Mouse (Mus musculus) frontal cortex, postnatal 36 days (tissue): ENCODE measurements at regions not wholly inside any gene's neighbourhood (a gene's known extent, or its start where the extent isn't known, plus 50 kb on each side); places are given as distances from the start of the nearest gene placed in this dataset.
"Not testable (repeated sequence)": the region's sequence is repeated elsewhere in the genome, so short reads cannot be mapped to it uniquely, and the experiment has no call there.

Experiments
- DNase-seq, 2 experiments: peaks; one replicate each; pipeline ENCODE4 v3.0.0; 2022; ENCODE audit warnings: low spot score in 2 of 2

- not testable (repeated sequence) for DNase-seq
Observed at GRCm38 (mm10) chr4:55279351-55279750, 70.5 kb upstream of the Rad23b start.

GRCm38 (mm10) chr4:55280706-55281105, 69.1 kb upstream of the Rad23b start:
- DNase-seq: no peak

- DNase-seq: no peak
Observed at GRCm38 (mm10) chr4:55281486-55282096, 68.3 kb upstream of the Rad23b start.

GRCm38 (mm10) chr4:55282474-55282873, 67.4 kb upstream of the Rad23b start:
- no peak for DNase-seq

GRCm38 (mm10) chr4:55284722-55285225, 65.1 kb upstream of the Rad23b start:
- DNase-seq: peak in 1 of 2 experiments; percentile 23

GRCm38 (mm10) chr4:55285641-55286040, 64.2 kb upstream of the Rad23b start:
- no peak for DNase-seq

GRCm38 (mm10) chr4:55288456-55288855, 61.4 kb upstream of the Rad23b start:
- DNase-seq: no peak

GRCm38 (mm10) chr4:55292277-55292676, 57.6 kb upstream of the Rad23b start:
- peak in 1 of 2 experiments; percentile 8 for DNase-seq

- no peak for DNase-seq
Observed at GRCm38 (mm10) chr4:55292701-55293100, 57.1 kb upstream of the Rad23b start.

- no peak for DNase-seq
Observed at GRCm38 (mm10) chr4:55293347-55294079, 56.3 kb upstream of the Rad23b start.

GRCm38 (mm10) chr4:55294255-55294687, 55.6 kb upstream of the Rad23b start:
- DNase-seq: peak; percentile 30 to 43

GRCm38 (mm10) chr4:55297841-55298240, 52.0 kb upstream of the Rad23b start:
- no peak for DNase-seq
